8 mouse cellular contexts compared by ENCODE assay signal in the genomic region with DNA sequence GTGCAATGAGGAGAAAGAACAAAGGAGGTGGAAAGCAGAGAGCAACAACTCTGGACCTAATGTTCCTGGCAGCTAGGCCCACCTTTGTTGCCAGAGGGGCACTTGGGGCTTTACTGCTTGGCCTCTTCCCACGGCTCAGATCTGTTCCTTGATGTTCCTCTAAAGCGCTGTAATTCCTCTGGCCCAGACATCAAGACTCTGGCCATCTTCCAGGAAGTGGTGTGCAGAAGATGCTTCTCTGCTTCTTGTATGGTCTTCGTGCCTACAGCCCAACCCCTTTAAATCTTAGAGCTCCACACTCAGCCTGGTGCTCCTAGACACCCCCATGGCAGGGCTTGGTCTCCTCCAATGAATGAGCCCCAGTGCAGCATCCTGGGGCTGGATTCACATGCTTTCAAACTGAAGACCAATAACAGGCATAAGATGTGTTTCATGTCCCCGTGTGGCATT.
A peak's percentile ranks its signal among the peaks of the same experiment; 100 is the strongest.
DNase-seq lines count a peak whose midpoint lies in the region; ATAC-seq lines count a peak whose summit lies in the region.

No protein-coding gene starts in this region.

- peak; percentile 34 for DNase-seq in gastrocnemius, adult 18-20 months (ENCODE audit: low spot score)
- no peak for DNase-seq in gastrocnemius, postnatal 10 days
- peak; percentile 15 for DNase-seq in ovary, postnatal 10 days (ENCODE audit: low spot score)
- DNase-seq in ovary, adult 18-20 months (ENCODE audit: low spot score) = no peak
- no peak for DNase-seq in adrenal gland, adult 2 months
- no peak for DNase-seq in adrenal gland, postnatal 25 days

- peak; percentile 30 for ATAC-seq in inflammation-experienced regulatory T-cells, adult 6 months
- ATAC-seq in neutrophil, adult 5-6 weeks (ENCODE audit: extremely low read depth, insufficient number of reproducible peaks, low FRiP score, poor library complexity, severe bottlenecking) = peak; percentile 25; the same call in 1 of the 2 replicates

Comparison
In these comparisons a context has a peak if more than half of its experiments do, and no peak if none do; other contexts are left out.
1. DNase-seq: peak in gastrocnemius, adult 18-20 months (single experiment) and ovary, postnatal 10 days (single experiment); none in gastrocnemius, postnatal 10 days (single experiment), ovary, adult 18-20 months (single experiment), adrenal gland, adult 2 months (single experiment) and adrenal gland, postnatal 25 days (single experiment).